Mouse (Mus musculus) erythroblast, embryonic 14.5 days (primary cell): Measurements from ENCODE around the gene Adat1.

ENCODE experiments used
- GATA1 ChIP-seq: IDR thresholded peaks from 2 replicates; pipeline ENCODE4 v1.6.1; 2012; ENCODE audit warnings: low read length, inconsistent platforms, mixed read lengths
- TAL1 ChIP-seq: IDR thresholded peaks from 3 replicates; pipeline ENCODE4 v1.6.1; 2012; ENCODE audit warnings: low read length, inconsistent platforms, mixed read lengths

GRCm38 (mm10) chr8:112011816-112012242 lies 19.7 kb upstream of the Adat1 start:
- TF ChIP-seq GATA1 (no peak), TAL1 (no peak)
